ENCODE assay signal across 11 mouse cellular contexts in genomic region chr16:95834556-95835288, GRCm38 (mm10).
A peak's percentile ranks its signal among the peaks of the same experiment; 100 is the strongest.
DNase-seq lines count a peak whose midpoint lies in the region.
"Had no signal": no experiment of that assay in that cellular context is flagged by ENCODE, and none has a peak within 500 bp of the region (broad histone marks: within the 10 kb centered on the region; RNA-seq: fewer than 3 reads in every experiment).

No protein-coding gene starts in this region.

- intact Hi-C loops in heart, postnatal 36 days (cut with DNase I): no loop called here
- intact Hi-C loops in left cerebral cortex, postnatal 10 days (cut with DNase I): no loop called here
- intact Hi-C loops in left cerebral cortex, postnatal 14 days (cut with DNase I): no loop called here

- DNase-seq in heart, postnatal 4 days: peak; percentile 46
- DNase-seq in heart, postnatal 36 days: no peak
- peak; percentile 38 for DNase-seq in urinary bladder, postnatal 14 days (ENCODE audit: low spot score)
- DNase-seq in urinary bladder, postnatal 4 days (ENCODE audit: low spot score in 2 of 2): no peak
- peak; percentile 53 for DNase-seq in gastrocnemius, postnatal 25 days
- no peak for DNase-seq in left cerebral cortex, postnatal 10 days (ENCODE audit: extremely low spot score in 1 of 2, low spot score in 2 of 2)
- DNase-seq in left cerebral cortex, postnatal 14 days (ENCODE audit: low spot score in 2 of 2): no peak
- no peak for DNase-seq in adrenal gland, adult 18-20 months (ENCODE audit: low spot score in 2 of 2)
- DNase-seq: adrenal gland, adult 8-10 months; cerebellum, adult 2 months; thymus, postnatal 36 days had no signal

Comparison
In these comparisons a context has a peak if more than half of its experiments do, and no peak if none do; other contexts are left out.
1. DNase-seq: peak in heart, postnatal 4 days (single experiment), urinary bladder, postnatal 14 days (single experiment) and gastrocnemius, postnatal 25 days (single experiment); none in heart, postnatal 36 days (0 of 2), urinary bladder, postnatal 4 days (0 of 2), left cerebral cortex, postnatal 10 days (0 of 2), left cerebral cortex, postnatal 14 days (0 of 2) and adrenal gland, adult 18-20 months (0 of 2).